Mouse (Mus musculus) MEL-GATA-1-ER (cell line): ENCODE measurements around the gene Fam222b.
"Not testable (repeated sequence)": the region's sequence is repeated elsewhere in the genome, so short reads cannot be mapped to it uniquely, and the experiment has no call there.

Experiments used
- DNase-seq: peaks from one replicate; pipeline ENCODE4 v3.0.0-alpha.2; 2012; ENCODE audit warnings: low read depth; ENCODE audit errors: extremely low read depth

Fam222b gene

GRCm38 (mm10) chr11:78094504-78095143 is at the start of gene Fam222b:
Gene Fam222b, plus strand, starts transcription at chr11:78094660.
- DNase-seq = peak; percentile 67

DNA sequence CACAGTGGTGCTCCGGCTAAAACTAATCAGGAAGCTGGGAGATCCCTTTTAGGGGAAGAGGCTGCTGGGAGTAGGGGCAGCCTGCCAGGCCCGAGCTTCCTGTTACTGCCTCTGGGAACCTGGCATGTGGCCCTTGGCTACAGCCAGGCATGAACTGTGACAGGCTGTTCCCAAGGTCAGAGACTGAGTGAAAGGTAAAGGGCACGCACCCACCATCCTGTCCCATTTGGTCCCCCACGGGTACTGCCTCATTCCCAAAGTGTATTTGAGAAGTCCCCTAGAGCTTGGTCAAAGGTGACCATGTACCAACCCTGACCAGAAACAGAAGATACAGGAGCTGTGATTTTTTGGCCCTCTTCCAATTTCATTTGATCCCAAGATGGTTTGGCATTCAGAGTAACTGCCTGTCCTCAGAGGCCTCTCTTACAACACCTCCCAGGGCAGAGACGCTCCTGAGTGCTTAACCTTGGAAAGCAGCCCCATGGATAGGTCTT is 49.7 kb upstream of the Fam222b start:
- no peak for DNase-seq

DNA sequence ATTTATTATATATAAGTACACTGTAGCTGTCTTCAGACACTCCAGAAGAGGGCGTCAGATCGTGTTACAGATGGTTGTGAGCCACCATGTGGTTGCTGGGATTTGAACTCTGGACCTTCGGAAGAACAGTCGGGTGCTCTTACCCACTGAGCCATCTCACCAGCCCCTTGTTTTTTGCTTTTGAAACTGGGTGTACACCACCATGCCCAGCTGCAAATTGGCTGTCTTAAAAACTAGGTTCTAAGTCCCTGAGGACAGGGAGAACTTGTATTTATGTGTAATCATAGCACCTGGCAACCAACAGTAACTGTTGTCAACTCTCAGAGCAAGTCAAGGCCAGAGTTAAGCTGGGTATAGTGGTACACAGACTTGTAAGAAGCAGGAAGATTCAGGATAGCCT is 45.8 kb upstream of the Fam222b start:
- DNase-seq = not testable (repeated sequence)

GRCm38 (mm10) chr11:78053078-78053477 is 41.4 kb upstream of the Fam222b start:
- no peak for DNase-seq

DNA sequence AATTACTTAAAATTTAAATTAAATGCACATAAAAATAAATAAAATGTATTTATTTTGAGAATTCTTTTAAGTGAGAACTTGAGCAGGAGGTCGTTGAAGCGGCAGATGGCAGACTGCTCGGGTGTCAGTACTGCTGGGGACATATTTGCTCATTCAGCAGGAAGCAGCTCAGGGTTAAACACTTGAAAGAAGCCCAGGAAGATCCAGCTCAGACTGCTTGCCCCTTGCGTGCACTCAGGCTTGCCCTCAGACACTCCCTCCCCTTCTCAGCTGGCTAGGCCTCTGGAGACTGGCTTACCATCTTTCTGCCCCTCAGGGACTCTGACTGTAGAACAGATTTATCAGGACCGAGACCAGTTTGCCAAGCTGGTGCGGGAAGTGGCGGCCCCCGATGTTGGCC is 37.5 kb upstream of the Fam222b start:
- no peak for DNase-seq

DNA sequence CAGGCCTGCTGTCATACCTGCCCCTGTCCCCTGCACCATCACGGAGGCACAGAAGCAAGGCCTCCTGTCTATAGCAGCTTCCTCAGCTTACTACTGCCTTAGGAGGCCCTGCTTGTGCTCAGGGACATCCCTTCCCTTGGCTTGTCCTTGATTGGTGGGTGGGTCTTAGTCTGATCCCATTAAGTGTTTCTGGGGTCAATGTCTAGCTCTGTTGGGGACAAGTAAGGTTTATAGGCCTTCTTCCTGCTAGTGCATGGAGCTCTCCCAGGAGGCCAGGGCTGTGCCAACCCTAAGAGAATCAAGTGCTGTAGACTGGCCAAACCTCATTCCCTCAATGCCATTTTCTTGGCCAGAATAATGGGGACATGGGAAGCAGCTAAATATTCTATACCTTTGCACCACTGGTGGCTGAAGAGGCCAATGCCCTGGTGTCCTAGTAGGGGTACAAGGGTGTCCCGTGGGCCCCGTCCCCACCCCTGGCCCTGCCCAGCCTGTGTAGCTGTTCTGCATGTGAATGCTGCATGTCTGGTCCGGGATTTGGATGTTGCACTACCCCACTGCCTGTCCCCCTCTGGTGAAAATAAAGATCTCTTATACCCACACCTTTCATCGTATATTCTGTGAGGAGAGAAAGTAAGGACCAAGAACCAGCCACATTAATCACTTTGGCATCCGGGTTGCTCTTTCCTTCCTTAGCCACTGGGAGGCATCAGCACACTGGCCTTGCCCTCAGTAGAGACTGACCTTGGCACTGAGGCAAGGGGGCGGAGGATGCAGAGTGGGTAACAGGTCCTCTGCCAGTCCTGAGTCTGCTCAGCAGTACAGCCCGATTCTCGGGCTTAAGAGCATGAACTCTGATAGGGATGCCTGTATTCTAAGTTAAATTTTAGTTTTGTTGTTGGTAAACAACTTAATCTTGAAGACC is 34.4 kb upstream of the Fam222b start:
- no peak for DNase-seq

- DNase-seq = no peak
These were observed 31.9 kb upstream of the Fam222b start for GRCm38 (mm10) chr11:78062563-78062962.

DNA sequence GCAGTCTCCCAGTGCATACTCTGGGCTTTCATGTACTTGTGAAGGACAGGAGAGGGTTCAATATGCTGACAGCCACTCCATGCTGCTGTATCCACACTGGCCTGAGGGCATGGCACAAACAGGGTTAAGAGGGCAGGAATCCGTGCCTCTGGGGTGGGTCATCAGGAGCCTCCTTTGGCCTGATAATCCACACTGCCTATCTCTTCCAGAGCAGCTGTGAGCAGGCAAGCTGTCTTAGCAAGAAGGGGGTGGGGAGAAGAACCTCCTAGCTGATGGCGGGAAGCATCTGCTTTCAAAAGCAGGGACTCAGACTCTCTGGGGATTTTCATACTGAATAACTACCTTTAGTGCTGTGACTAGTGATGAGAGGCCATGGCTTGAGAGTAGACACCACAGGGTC is 28.6 kb upstream of the Fam222b start:
- no peak for DNase-seq

GRCm38 (mm10) chr11:78066641-78067040 is 27.8 kb upstream of the Fam222b start:
- DNase-seq = no peak

- DNase-seq = no peak
These were observed 26.9 kb upstream of the Fam222b start for GRCm38 (mm10) chr11:78067566-78067965.

- DNase-seq = no peak
These were observed 25.3 kb upstream of the Fam222b start for GRCm38 (mm10) chr11:78069130-78069529.

DNA sequence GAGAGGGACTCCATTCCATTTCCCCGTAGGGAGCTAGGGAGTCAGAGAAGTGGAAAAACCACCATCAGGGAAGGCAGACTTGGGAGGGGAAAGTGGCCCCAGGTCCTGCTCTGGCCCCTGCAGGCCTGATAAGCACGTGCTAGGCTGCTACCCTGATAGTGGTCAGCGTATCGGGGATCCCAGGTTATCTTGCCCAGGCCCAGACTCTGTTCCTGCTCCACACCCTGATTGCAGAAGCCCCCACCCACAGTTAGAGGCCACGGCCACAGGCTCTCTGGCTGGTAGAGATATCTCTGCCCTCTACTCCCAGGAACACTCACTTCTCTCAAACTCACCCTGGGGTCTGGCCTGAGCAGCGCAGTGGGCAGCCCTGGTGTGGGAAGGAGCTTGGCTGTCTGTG is 24.8 kb upstream of the Fam222b start:
- DNase-seq = peak; percentile 78

DNA sequence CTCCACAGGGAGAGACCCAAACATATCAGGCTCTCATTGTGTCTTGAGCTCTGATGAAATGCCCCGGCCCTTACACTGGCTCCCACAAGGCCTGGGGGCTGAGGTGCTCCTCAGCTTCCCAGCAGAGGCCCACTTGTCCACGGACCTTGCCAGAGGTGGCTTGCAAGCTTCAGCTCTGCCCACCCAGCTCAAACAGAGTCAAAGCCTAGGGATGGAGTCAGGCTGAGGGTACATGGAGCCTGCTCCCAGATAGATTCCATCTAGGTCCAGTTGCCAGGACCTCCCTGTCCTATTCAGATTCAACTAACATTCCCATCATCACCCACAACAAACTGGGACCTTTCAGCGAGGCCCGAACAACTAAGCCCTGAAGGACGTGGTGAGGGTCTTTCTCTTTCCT is 22.5 kb upstream of the Fam222b start:
- DNase-seq = no peak

DNA sequence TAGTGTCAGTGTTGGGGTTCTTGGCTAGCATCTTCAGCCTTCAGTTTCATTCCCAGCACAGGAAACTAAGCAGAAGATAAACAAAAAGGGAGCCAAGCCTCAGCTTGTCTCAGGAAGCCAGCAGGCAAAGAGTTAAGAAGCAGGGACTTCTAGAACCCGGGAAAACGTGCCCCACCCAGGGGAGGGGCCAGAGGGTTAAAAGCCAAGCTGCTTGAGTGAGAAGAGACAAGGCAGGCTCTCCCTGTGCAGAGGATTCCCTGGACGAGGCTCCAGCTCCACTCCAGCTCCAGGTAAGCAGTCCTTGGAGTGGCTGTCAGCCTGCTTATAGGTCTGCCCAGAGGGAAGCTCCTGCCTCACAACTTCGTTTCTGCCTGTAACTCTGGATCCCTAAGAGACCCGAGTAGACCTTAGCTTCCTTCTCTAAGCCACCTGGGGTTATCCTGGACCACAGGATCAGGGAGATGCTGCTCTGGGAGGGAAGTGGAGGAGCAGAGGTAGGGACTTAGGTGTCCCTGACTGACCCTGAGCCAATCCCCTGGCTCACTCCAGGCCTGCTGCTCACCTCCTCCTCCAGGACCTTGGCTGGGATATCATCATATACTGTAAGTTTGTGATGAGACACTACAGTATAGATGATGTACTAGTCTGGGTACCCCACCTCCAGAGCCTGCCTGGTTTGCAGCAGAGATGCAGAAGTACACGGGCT is 21.9 kb upstream of the Fam222b start:
- DNase-seq = peak; percentile 51

DNA sequence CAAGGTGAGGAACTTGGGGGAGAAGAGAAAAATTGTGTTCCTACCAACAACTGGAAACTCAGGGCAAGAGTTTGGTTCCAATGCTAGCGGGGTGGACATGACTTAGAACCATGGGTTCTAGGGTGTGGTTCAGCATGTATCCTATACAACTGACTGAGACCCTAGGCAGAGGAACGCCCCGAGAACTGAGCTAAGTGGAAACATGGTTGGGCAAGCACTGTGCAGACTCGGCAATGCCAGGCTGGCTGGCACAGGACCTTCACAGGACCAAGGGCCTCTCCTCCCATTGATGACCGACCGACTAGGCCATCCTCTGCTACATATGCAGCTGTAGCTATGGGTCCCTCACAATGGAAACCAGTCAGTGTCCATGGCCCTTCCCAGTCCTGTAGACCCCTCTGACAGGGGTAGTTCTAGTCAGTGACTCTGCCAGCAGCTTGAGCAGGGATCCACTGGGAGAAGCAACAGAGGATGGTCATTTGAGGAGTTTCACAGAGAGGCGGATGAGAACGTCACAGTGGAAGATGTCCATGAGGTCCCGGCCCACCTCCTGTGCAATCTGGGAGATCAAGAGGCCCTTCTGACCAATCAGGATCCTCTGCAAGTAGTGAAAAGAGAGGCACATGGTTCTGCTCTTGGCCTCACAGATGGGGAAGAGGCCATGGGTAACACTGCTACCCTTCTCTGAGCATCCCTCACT is 20.7 kb upstream of the Fam222b start:
- DNase-seq = no peak

DNA sequence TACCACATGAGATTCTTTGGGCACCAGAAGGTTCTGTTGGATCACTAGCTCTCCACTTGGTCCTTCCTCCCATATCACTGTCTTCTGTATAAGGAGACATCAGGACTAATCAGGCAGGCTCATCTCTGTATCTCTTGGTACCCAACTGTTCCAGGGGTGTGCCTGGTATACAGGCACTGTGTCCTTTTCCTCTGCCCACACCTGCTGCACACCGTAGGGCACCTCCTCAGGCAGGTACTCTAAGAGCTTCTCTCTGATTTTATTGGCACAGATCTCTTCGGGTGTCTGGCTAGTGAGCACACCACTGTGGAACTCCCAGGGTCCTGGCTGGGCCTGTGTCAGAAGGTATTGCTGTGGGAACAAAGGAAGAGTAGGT is 20.2 kb upstream of the Fam222b start:
- no peak for DNase-seq

DNA sequence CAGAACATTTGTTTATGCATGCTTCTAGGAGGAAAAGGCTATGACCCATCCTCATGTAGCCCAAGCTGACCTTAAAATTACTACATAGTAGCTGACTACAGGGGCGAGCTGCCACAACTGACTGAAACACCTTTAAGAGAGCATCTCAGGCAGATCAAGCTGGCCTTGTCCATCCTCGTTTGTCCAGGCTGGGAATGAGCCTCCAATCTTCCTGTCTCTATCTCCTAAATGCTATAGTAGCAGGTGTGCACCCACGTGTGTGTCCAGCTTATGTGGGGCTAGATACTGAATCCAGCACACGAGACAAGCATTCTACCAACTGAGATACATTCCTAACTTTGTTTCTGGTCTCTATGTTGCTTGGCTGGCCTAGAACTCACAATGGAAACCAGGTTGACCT is 19.8 kb upstream of the Fam222b start:
- DNase-seq = no peak

- DNase-seq = peak; percentile 71
These were observed 14.2 kb upstream of the Fam222b start, which contains the start of gene Eral1 for GRCm38 (mm10) chr11:78079961-78080921. Gene Eral1, minus strand, starts transcription at chr11:78080383.

- DNase-seq = no peak
These were observed 10.9 kb upstream of the Fam222b start for GRCm38 (mm10) chr11:78083595-78083994.

DNA sequence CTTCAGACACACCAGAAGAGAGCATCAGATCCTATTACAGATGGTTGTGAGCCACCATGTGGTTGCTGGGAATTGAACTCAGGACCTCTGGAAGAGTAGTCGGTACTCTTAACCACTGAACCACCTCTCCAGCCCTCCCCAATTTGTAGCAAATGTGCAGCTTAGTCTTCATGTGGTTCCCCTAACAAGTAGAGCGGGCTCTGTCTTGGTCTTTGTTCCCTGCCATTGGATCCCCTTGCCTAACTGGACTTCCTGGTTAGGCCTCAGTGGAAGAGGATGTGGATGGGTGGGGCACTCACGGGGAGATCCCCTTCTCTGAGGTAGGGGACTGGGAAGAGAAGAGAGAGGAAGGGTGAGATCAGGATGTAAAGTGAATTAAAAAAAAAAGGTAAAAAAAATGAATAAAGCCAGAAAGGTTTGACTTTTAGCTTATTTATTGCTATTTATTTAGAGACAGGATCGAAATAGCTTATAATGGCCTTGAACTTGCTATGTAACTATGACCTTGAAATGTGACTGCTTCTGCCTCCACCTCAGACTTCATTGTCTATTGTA is 7.5 kb upstream of the Fam222b start:
- no peak for DNase-seq
